Mouse (Mus musculus): ENCODE results near the gene Htra3. TPM values are rescaled to one million over a fixed set of nuclear protein-coding genes. Genes with fewer than 3 reads are reported as not detected.

The Htra3 gene
- total and polyA plus RNA-seq, 2 experiments from 2014 or later, result 13.2 to 16.4 TPM

DNA sequence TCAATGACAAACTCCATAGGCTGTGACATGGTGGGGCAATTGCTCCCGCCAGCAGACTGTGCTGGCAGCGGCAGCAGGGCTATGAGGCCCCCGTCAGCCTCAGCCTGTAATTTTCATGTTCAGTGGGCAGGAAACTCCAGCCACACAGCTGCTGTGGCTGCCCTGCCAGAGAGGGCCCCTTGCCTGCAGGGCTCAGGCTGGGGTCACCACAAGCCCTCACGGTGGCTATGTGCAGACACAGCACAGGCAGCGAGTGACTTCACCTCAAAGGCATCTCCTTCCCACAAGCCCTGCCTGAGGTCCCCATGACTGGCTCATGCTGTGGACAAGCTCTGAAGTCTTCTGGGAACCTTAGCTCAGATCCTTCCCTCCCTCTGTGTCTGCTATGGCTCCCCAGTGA lies 7.5 kb upstream of the Htra3 start:
- Histone ChIP-seq H3K27ac (ENCODE audit: low read depth, low read length) (no peak overlapping the region), H3K36me3 (ENCODE audit: insufficient read depth) (no peaks in the 10 kb centered on the region), H3K9ac (no peak overlapping the region), H3K4me2 (ENCODE audit: low read depth) (no peak overlapping the region), H3K4me3 (ENCODE audit: low read depth, low read length) (no peak overlapping the region), H3K9me3 (ENCODE audit: low read length) (no peaks in the 10 kb centered on the region), H3K4me1 (ENCODE audit: insufficient read depth) (no peaks in the 10 kb centered on the region), H3K27me3 (ENCODE audit: insufficient read depth, low read length) (no peaks in the 10 kb centered on the region)
- 59% methylated on average over 5 of the region's 5 CpGs for WGBS
- ATAC-seq (no peak), DNase-seq (no peak)
- no peak for TF ChIP-seq CTCF (IDR thresholded peaks at IDR 0.05; ENCODE audit: low read depth)

DNA sequence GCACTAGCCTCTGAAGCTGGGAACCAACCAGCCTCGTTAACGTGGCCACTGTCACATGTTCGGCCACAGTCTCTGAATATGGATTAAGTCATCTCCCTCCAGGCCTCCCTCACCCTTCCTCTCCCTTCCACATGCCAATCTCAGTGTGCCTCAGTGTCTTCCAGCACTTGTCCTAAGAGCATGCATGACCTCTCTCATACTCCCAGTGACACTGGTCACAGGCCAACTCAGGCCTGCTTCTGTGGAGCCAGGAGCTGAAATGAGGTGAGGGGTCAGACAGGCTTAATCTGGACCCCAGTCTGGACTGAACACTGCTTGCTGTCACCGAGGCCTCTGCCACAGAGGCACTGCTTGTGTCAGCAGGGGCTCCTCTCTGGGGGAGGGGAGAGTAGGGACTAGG lies 6.8 kb upstream of the Htra3 start:
- Histone ChIP-seq H3K9me3 (ENCODE audit: low read length) (no peaks in the 10 kb centered on the region), H3K9ac (no peak overlapping the region), H3K4me2 (ENCODE audit: low read depth) (no peak overlapping the region), H3K27ac (ENCODE audit: low read depth, low read length) (no peak overlapping the region), H3K4me3 (ENCODE audit: low read depth, low read length) (no peak overlapping the region), H3K27me3 (ENCODE audit: insufficient read depth, low read length) (peaks cover 5% of the 10 kb centered on the region; the same call in 1 of the 2 replicates), H3K4me1 (ENCODE audit: insufficient read depth) (no peaks in the 10 kb centered on the region), H3K36me3 (ENCODE audit: insufficient read depth) (no peaks in the 10 kb centered on the region)
- WGBS, result 55% methylated on average over 4 of the region's 4 CpGs
- no peak for TF ChIP-seq CTCF (IDR thresholded peaks at IDR 0.05; ENCODE audit: low read depth)
- no peak for DNase-seq
- no peak for ATAC-seq

DNA sequence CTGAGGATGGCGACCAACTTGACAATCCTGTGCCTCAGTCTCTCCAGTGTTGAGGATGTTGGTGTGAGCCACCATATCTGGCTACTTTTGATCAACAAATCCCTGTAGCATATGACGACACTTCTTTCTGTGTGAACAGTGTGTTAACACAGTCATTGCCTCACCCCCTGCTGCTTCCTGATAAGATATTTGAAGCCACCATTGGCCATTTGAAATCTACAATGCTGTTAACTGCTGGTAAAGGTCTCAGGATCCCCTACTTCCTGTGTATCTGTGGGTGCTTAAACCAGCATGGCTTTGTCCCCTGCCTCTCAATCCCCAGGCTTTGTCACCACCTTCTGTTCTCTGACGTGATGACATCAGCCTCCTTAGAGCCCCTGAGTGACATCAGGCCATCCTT lies 5.5 kb upstream of the Htra3 start:
- Histone ChIP-seq H3K27ac (ENCODE audit: low read depth, low read length) (no peak overlapping the region), H3K36me3 (ENCODE audit: insufficient read depth) (no peaks in the 10 kb centered on the region), H3K4me1 (ENCODE audit: insufficient read depth) (no peaks in the 10 kb centered on the region), H3K9me3 (ENCODE audit: low read length) (no peaks in the 10 kb centered on the region), H3K27me3 (ENCODE audit: insufficient read depth, low read length) (peaks cover 14% of the 10 kb centered on the region), H3K4me3 (ENCODE audit: low read depth, low read length) (no peak overlapping the region), H3K9ac (no peak overlapping the region), H3K4me2 (ENCODE audit: low read depth) (no peak overlapping the region)
- DNase-seq (no peak), ATAC-seq (no peak)
- no peak for TF ChIP-seq CTCF (IDR thresholded peaks at IDR 0.05; ENCODE audit: low read depth)
- WGBS, result 70% methylated on average over 3 of the region's 3 CpGs

DNA sequence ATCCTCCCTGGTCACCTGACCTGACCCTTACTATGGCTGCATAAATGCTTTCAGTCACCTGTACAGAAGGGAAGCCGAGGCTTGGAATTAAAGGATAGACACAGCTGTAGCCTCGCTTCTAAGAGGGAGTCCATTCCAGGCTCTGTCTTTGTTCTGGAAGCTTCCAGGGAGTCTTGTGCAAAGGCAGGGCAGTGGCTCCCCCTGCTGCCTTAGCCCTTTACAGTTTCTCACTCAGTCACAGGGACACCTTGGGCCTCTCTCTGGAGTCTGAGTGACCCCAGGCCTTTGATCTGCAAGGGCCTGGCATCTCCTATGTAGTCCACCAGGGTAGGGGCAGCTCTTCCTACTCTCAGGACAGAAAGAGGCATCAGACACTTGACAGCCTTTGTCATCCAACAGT lies 1.4 kb upstream of the Htra3 start:
- ATAC-seq (no peak), DNase-seq (peak; percentile 34)
- TF ChIP-seq CTCF (IDR thresholded peaks at IDR 0.05; ENCODE audit: low read depth), result peak; percentile 59
- Histone ChIP-seq H3K36me3 (ENCODE audit: insufficient read depth) (no peaks in the 10 kb centered on the region), H3K27ac (ENCODE audit: low read depth, low read length) (no peak overlapping the region), H3K4me2 (ENCODE audit: low read depth) (no peak overlapping the region), H3K4me1 (ENCODE audit: insufficient read depth) (no peaks in the 10 kb centered on the region), H3K27me3 (ENCODE audit: insufficient read depth, low read length) (peaks cover 28% of the 10 kb centered on the region), H3K9ac (no peak overlapping the region), H3K9me3 (ENCODE audit: low read length) (no peaks in the 10 kb centered on the region), H3K4me3 (ENCODE audit: low read depth, low read length) (no peak overlapping the region)
- WGBS, result 54% methylated on average over 2 of the region's 2 CpGs

DNA sequence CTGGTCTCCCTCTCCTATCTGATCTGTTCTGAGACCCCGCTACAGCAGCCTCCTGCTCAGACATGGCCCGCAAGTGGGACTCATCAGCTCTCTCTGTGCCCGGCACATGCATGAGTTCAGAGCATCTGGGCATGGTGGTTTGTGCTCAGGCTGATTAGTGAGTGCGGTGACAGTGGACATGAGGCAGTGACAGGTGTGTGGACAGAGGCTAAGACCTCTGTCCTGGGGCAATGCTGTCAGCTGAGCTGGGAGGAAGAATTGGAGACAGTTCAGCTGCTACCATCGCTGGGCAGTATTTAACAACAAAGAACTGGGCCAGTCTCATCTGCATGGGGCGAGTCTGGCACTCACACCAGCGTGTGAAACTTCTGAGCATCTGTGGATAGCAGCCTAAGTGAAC lies 2.6 kb downstream of the Htra3 start:
- WGBS, result 78% methylated on average over 7 of the region's 7 CpGs
- no peak for TF ChIP-seq CTCF (IDR thresholded peaks at IDR 0.05; ENCODE audit: low read depth)
- Histone ChIP-seq H3K9me3 (ENCODE audit: low read length) (no peaks in the 10 kb centered on the region), H3K27ac (ENCODE audit: low read depth, low read length) (no peak overlapping the region), H3K36me3 (ENCODE audit: insufficient read depth) (no peaks in the 10 kb centered on the region), H3K27me3 (ENCODE audit: insufficient read depth, low read length) (peaks cover 28% of the 10 kb centered on the region), H3K9ac (no peak overlapping the region), H3K4me3 (ENCODE audit: low read depth, low read length) (no peak overlapping the region), H3K4me2 (ENCODE audit: low read depth) (no peak overlapping the region), H3K4me1 (ENCODE audit: insufficient read depth) (no peaks in the 10 kb centered on the region)
- no peak for DNase-seq
- no peak for ATAC-seq

DNA sequence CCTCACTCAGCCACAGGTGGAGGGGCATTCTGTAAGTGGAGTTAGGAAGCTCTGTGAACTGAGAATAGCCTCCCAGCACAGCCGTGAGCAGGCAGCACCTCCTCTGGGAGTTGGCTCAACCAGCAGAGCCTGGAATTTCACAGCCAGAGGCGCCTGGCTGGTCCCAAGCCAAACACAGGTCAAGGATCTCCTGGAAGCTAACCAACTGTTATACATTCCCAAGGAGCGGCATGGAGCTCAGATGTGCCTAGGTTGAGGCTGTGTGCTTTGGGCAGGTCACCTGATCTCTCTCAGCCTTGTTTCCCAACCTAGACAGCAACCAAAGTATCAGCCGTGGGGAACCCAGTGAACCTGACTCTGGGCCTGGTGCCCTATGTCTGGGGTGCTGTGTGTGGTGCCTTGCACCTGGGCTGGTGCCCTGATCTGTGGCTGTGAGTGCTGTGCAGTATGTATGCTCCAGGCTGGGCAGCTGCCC lies 5.5 kb downstream of the Htra3 start:
- Histone ChIP-seq H3K4me1 (ENCODE audit: insufficient read depth) (no peaks in the 10 kb centered on the region), H3K4me3 (ENCODE audit: low read depth, low read length) (no peak overlapping the region), H3K4me2 (ENCODE audit: low read depth) (no peak overlapping the region), H3K9me3 (ENCODE audit: low read length) (no peaks in the 10 kb centered on the region), H3K27ac (ENCODE audit: low read depth, low read length) (no peak overlapping the region), H3K27me3 (ENCODE audit: insufficient read depth, low read length) (peaks cover 14% of the 10 kb centered on the region), H3K9ac (no peak overlapping the region), H3K36me3 (ENCODE audit: insufficient read depth) (no peaks in the 10 kb centered on the region)
- TF ChIP-seq CTCF (IDR thresholded peaks at IDR 0.05; ENCODE audit: low read depth), result no peak
- DNase-seq (no peak), ATAC-seq (no peak)
- 53% methylated on average over 4 of the region's 4 CpGs for WGBS

DNA sequence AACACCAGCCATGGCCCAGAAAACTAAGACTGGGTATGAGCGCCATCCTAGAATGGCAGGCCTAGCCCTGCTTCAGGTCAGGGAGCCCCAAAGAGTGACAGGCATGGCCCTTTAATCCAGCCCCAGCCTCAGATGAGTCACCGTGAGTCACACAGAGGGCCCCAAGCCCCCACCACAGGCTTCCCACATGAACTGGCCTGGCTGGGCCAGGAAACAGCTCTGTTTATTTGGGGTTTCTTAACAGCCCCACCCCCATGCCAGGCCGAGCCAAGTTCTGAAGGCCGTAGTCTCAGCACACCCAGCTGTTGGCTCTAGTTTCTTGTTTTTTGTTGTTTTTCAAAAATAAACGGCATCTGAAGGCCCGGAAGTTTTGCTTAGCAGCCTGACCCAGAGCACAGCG lies 6.5 kb downstream of the Htra3 start:
- Histone ChIP-seq H3K27ac (ENCODE audit: low read depth, low read length) (peak overlapping the region; percentile 29; the same call in 1 of the 2 replicates), H3K4me2 (ENCODE audit: low read depth) (no peak overlapping the region), H3K36me3 (ENCODE audit: insufficient read depth) (no peaks in the 10 kb centered on the region), H3K27me3 (ENCODE audit: insufficient read depth, low read length) (peaks cover 4% of the 10 kb centered on the region), H3K4me3 (ENCODE audit: low read depth, low read length) (no peak overlapping the region), H3K9me3 (ENCODE audit: low read length) (no peaks in the 10 kb centered on the region), H3K9ac (no peak overlapping the region), H3K4me1 (ENCODE audit: insufficient read depth) (no peaks in the 10 kb centered on the region)
- WGBS, result 54% methylated on average over 7 of the region's 7 CpGs
- no peak for TF ChIP-seq CTCF (IDR thresholded peaks at IDR 0.05; ENCODE audit: low read depth)
- ATAC-seq (peak; percentile 71), DNase-seq (peak; percentile 40)

All from forebrain, postnatal 0 days (tissue).